Mouse (Mus musculus): ENCODE measurements around the gene Tbc1d22a. TPM values are rescaled to one million over a fixed set of nuclear protein-coding genes. Genes with fewer than 3 reads are reported as not detected.
A peak's percentile ranks its signal among the peaks of the same experiment; 100 is the strongest.
"Not testable (repeated sequence)": the region's sequence is repeated elsewhere in the genome, so short reads cannot be mapped to it uniquely, and the experiment has no call there.

The Tbc1d22a gene
- polyA plus RNA-seq, 1 experiment from 2014 or later = 9.5 TPM

DNA sequence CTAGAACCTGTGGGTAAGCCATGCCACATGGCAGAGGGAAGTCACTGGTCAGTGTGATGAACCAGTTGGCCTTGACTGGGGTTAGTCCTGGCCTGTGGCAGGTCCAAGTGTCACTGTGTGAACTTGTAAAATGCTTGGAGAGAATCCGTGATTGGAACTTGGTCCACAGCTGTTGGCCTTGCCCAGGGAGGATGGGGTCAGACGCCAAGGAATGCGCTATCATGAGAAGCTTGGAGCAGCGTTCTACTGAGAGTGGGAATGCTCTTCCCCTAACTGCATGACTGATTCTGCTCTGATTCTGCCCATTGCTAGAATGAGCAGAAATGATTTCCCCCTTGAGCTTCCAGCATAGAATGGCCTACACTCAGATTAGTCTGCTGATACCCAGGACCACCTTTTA is 6.5 kb downstream of the Tbc1d22a start:
- no peak overlapping the region for H3K27ac ChIP-seq
- H3K9me3 ChIP-seq = no peaks in the 10 kb centered on the region
- H3K36me3 ChIP-seq = no peaks in the 10 kb centered on the region; the same call in 1 of the 2 replicates
- 81% methylated on average over 4 of the region's 4 CpGs for WGBS
- no peak for DNase-seq (ENCODE audit: low spot score)
- no peaks in the 10 kb centered on the region for H3K4me1 ChIP-seq
- 0 out of 2 replicates have a peak, but pooled peaks cover 6% of the 10 kb centered on the region for H3K27me3 ChIP-seq (ENCODE audit: insufficient read depth, poor library complexity, severe bottlenecking)
- no peak overlapping the region for H3K4me3 ChIP-seq

DNA sequence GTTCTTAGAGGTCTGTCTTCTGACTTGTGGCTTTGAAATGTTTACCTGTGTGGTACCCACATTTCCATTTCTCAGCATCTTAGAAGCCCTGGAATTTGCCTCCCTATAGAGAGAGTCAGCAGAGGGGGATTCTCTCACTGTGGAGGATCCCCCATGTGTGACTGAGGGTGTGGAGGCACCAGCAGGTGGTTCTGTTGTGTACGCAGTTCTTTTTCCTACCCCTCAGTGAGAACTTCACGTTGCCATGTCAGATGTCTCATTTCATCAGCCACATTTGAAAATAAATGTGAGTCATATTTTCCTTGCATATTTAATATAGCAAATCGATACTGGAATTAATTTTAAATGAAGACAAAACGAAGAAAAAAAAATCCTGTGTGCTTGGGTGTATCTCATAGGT is 7.1 kb downstream of the Tbc1d22a start:
- Histone ChIP-seq H3K27me3 (ENCODE audit: insufficient read depth, poor library complexity, severe bottlenecking) (0 out of 2 replicates have a peak, but pooled peaks cover 6% of the 10 kb centered on the region), H3K4me1 (no peaks in the 10 kb centered on the region), H3K4me3 (no peak overlapping the region), H3K9me3 (no peaks in the 10 kb centered on the region), H3K27ac (no peak overlapping the region), H3K36me3 (no peaks in the 10 kb centered on the region; the same call in 1 of the 2 replicates)
- DNase-seq (ENCODE audit: low spot score) = no peak
- 84% methylated on average over 4 of the region's 4 CpGs for WGBS

DNA sequence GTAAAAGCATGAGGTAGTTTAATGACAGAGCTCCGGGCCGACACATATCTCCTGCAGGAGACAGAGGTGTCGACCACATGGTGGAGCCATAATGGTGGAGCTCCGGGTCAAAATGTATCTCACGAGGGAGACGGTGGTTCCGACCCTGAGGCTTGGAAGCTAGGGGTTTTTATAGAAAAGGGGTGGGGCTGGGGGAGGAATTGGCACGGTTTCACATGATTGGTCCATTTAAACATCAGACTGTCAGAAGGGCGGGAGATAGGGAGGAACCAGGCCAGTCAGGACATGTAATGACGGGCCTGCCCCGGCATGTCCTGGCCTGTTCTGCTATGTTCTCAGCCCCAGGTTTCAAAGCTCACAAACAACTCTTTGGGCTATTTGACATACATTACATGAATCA is 7.6 kb downstream of the Tbc1d22a start:
- not testable (repeated sequence) for H3K27me3 ChIP-seq (ENCODE audit: insufficient read depth, poor library complexity, severe bottlenecking); H3K4me3 ChIP-seq; H3K36me3 ChIP-seq; DNase-seq (ENCODE audit: low spot score); H3K4me1 ChIP-seq; H3K27ac ChIP-seq; H3K9me3 ChIP-seq
- WGBS = 85% methylated on average over 11 of the region's 11 CpGs

GRCm38 (mm10) chr15:86224972-86225551 is 10.8 kb downstream of the Tbc1d22a start:
- Histone ChIP-seq H3K27me3 (ENCODE audit: insufficient read depth, poor library complexity, severe bottlenecking) (0 out of 2 replicates have a peak, but pooled peaks cover 6% of the 10 kb centered on the region), H3K4me1 (no peaks in the 10 kb centered on the region), H3K9me3 (no peaks in the 10 kb centered on the region), H3K27ac (no peak overlapping the region), H3K4me3 (no peak overlapping the region), H3K36me3 (no peaks in the 10 kb centered on the region; the same call in 1 of the 2 replicates)
- peak; percentile 69 for DNase-seq (ENCODE audit: low spot score)
- WGBS = 77% methylated on average over 7 of the region's 7 CpGs

DNA sequence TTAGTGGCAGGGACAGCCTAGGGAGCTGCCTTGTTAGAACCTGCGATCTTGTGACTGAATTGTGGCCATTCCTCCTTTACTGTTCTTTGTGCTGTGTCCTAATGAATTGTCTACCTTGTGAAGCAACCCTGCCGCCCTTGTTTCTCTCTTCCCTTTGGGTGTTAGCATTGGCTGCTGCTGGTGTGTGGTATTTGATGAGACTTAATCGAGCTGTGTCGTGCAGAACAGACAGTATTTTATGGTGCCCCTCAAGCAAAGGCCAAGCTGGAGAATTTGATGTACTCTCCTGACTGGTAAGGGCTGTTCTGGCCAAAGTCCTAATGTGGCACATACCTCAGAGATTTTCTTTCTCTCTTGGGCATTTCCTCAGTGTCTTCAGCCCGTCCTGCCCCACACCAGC is 12.0 kb downstream of the Tbc1d22a start:
- WGBS = 84% methylated on average over 5 of the region's 5 CpGs
- no peaks in the 10 kb centered on the region for H3K27me3 ChIP-seq (ENCODE audit: insufficient read depth, poor library complexity, severe bottlenecking)
- no peak overlapping the region for H3K27ac ChIP-seq
- H3K4me3 ChIP-seq = no peak overlapping the region
- H3K36me3 ChIP-seq = no peaks in the 10 kb centered on the region; the same call in 1 of the 2 replicates
- no peak for DNase-seq (ENCODE audit: low spot score)
- no peaks in the 10 kb centered on the region for H3K4me1 ChIP-seq
- H3K9me3 ChIP-seq = no peaks in the 10 kb centered on the region

GRCm38 (mm10) chr15:86226968-86227367 is 12.7 kb downstream of the Tbc1d22a start:
- Histone ChIP-seq H3K9me3 (no peaks in the 10 kb centered on the region), H3K4me3 (no peak overlapping the region), H3K27me3 (ENCODE audit: insufficient read depth, poor library complexity, severe bottlenecking) (no peaks in the 10 kb centered on the region), H3K36me3 (no peaks in the 10 kb centered on the region; the same call in 1 of the 2 replicates), H3K4me1 (peaks cover 4% of the 10 kb centered on the region; the same call in 1 of the 2 replicates), H3K27ac (no peak overlapping the region)
- WGBS = 81% methylated on average over 2 of the region's 2 CpGs
- DNase-seq (ENCODE audit: low spot score) = no peak

DNA sequence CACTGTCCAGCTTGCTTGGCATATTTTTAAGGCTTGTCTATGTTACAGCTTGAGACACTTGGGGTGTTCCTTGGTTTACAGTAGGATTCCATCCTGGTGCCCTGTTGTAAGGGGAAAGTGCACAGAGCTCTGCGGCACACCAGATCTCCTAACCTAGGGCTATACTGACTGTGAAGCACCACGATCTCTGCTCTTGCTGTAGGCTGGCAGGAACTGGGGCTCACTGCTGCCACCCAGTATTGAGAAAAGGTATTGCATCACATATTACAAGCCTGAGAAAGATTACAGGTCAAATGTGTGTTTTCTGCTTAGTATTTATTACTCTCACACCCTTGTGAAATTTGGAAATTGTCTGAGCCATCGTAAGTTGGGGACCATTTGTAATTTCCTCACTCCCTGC is 13.9 kb downstream of the Tbc1d22a start:
- H3K36me3 ChIP-seq = no peaks in the 10 kb centered on the region; the same call in 1 of the 2 replicates
- DNase-seq (ENCODE audit: low spot score) = peak; percentile 72
- whole genome bisulfite sequencing = 45% methylated on average over 3 of the region's 3 CpGs
- H3K4me3 ChIP-seq = no peak overlapping the region
- H3K9me3 ChIP-seq = no peaks in the 10 kb centered on the region
- H3K27ac ChIP-seq = no peak overlapping the region
- H3K4me1 ChIP-seq = peaks cover 4% of the 10 kb centered on the region; the same call in 1 of the 2 replicates
- no peaks in the 10 kb centered on the region for H3K27me3 ChIP-seq (ENCODE audit: insufficient read depth, poor library complexity, severe bottlenecking)

GRCm38 (mm10) chr15:86229088-86229487 is 14.8 kb downstream of the Tbc1d22a start:
- 76% methylated on average over 8 of the region's 8 CpGs for WGBS
- H3K27ac ChIP-seq = no peak overlapping the region
- no peak overlapping the region for H3K4me3 ChIP-seq
- no peak for DNase-seq (ENCODE audit: low spot score)
- H3K9me3 ChIP-seq = no peaks in the 10 kb centered on the region
- H3K36me3 ChIP-seq = no peaks in the 10 kb centered on the region
- peaks cover 4% of the 10 kb centered on the region; the same call in 1 of the 2 replicates for H3K4me1 ChIP-seq
- H3K27me3 ChIP-seq (ENCODE audit: insufficient read depth, poor library complexity, severe bottlenecking) = no peaks in the 10 kb centered on the region

- Histone ChIP-seq H3K27ac (no peak overlapping the region), H3K27me3 (ENCODE audit: insufficient read depth, poor library complexity, severe bottlenecking) (no peaks in the 10 kb centered on the region), H3K4me1 (peaks cover 4% of the 10 kb centered on the region; the same call in 1 of the 2 replicates), H3K9me3 (no peaks in the 10 kb centered on the region), H3K36me3 (no peaks in the 10 kb centered on the region), H3K4me3 (no peak overlapping the region)
- no peak for DNase-seq (ENCODE audit: low spot score)
- WGBS = 78% methylated on average over 11 of the region's 11 CpGs
These were observed 15.4 kb downstream of the Tbc1d22a start for GRCm38 (mm10) chr15:86229623-86230022.

DNA sequence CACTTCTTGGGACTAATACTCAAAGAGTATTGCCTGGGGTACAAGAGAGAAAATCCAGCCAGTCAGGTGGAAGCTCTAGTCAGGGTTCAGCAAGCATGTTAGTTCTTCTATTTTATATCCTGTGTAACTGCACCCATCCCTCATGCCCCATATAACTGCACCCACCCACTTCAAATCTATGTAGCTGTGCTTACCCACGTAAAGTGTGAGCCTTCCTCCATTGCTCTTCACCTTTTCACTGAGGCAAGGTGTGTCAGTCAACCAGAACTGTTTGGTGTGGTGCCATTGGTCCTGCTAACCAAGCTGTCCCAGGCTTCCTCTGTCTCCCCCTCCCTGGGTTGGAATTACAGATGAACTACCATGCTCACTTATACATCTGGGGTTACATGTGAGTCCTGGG is 16.9 kb downstream of the Tbc1d22a start:
- no peaks in the 10 kb centered on the region for H3K9me3 ChIP-seq
- H3K27ac ChIP-seq = no peak overlapping the region
- peaks cover 4% of the 10 kb centered on the region; the same call in 1 of the 2 replicates for H3K4me1 ChIP-seq
- no peak overlapping the region for H3K4me3 ChIP-seq
- WGBS = 95% methylated on average over 1 of the region's 1 CpGs
- no peaks in the 10 kb centered on the region for H3K27me3 ChIP-seq (ENCODE audit: insufficient read depth, poor library complexity, severe bottlenecking)
- peaks cover 4% of the 10 kb centered on the region; the same call in 1 of the 2 replicates for H3K36me3 ChIP-seq
- DNase-seq (ENCODE audit: low spot score) = no peak

GRCm38 (mm10) chr15:86231831-86232512 is 17.7 kb downstream of the Tbc1d22a start:
- DNase-seq (ENCODE audit: low spot score) = no peak
- Histone ChIP-seq H3K4me3 (no peak overlapping the region), H3K27me3 (ENCODE audit: insufficient read depth, poor library complexity, severe bottlenecking) (no peaks in the 10 kb centered on the region), H3K36me3 (peaks cover 4% of the 10 kb centered on the region; the same call in 1 of the 2 replicates), H3K9me3 (no peaks in the 10 kb centered on the region), H3K27ac (no peak overlapping the region), H3K4me1 (peaks cover 4% of the 10 kb centered on the region; the same call in 1 of the 2 replicates)
- 63% methylated on average over 7 of the region's 7 CpGs for WGBS

- Histone ChIP-seq H3K4me3 (no peak overlapping the region), H3K27ac (no peak overlapping the region), H3K27me3 (ENCODE audit: insufficient read depth, poor library complexity, severe bottlenecking) (peaks cover 2% of the 10 kb centered on the region; the same call in 1 of the 2 replicates), H3K9me3 (no peaks in the 10 kb centered on the region), H3K36me3 (peaks cover 4% of the 10 kb centered on the region; the same call in 1 of the 2 replicates), H3K4me1 (peaks cover 4% of the 10 kb centered on the region; the same call in 1 of the 2 replicates)
- whole genome bisulfite sequencing = 86% methylated on average over 5 of the region's 5 CpGs
- no peak for DNase-seq (ENCODE audit: low spot score)
These were observed 19.7 kb downstream of the Tbc1d22a start for GRCm38 (mm10) chr15:86234001-86234400.
